Mouse (Mus musculus): ENCODE results near the gene Sf3b4.

DNA sequence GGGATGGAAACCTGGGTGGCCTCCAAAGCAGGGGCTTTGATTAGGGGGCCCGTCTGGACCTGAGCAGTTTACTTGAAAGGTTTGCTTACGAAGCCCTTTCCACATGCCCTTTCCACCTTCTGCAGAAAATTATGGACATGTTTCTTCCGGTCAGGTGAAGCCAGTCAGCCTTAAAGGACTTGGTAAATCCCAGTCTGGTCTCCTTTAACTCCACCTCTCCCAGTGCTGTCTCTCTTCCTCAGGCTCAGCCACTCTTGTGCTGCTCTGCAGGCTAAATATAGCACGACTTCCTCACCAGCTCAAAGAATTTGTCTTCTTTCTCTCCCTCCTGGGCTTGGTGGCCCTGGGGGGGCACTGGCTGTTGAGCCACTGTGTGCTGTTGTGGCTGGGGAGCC, 10.2 kb downstream of the Sf3b4 start:
- TF ChIP-seq POLR2A (IDR thresholded peaks at IDR 0.05; ENCODE audit: insufficient read length, low read depth) (no peak), USF1 (IDR thresholded peaks at IDR 0.05; ENCODE audit: low read depth) (no peak), E2F4 (IDR thresholded peaks at IDR 0.05; ENCODE audit: insufficient read depth) (no peak), MYOD1 (IDR thresholded peaks at IDR 0.05; ENCODE audit: control insufficient read depth in 1 of 3, insufficient read length in 2 of 3, low read depth in 2 of 3) (no peak), TCF12 (IDR thresholded peaks at IDR 0.05; ENCODE audit: insufficient read depth, poor library complexity, severe bottlenecking) (no peak)

All from myocyte (in vitro differentiated cells).